Mouse (Mus musculus): ENCODE results near the gene Tspan11.

Tspan11 gene

DNA sequence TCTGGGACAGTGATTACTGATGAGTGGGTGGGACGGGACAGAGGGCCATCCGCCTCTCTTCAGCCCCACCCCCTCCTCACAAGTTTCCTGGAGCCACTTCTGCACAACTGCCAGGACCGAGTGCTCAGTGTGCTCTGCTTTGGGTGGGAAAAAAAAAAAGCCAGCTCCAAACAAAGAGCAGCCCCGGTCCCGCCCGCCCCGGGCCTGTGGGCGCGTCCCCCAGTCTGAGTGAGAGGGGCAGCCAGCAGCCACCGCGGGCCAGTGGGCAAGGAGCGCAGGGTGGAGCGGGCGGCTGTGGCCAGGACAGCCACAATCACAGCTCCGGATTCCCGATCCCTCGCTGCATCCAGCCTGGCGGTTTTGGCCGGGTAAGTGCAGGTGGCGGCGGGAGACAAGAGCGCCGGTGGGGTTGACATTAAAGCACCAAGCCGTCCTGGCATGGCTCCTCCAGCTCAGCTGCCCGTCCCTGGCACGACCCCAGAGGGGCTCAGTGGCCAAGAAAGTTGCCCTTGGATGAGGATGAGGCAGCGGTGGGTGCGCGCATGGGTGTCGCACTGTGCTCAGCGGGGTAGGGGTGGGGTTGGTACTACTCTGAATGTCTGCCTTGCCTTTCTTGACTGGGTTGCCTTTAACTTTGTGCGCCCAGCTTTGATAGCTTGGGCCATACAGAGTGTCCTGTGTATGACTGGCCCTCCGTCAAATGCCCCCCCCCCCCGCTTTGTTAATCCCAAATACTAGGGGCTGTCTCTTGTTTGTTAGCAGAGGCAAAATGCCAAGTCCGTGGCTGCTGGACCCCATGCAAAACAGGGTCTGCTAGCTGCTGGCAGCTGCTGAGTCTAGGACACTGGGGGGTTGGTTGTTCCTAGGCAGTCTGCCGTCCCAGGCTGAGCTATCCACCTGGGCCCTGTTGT is at the start of gene Tspan11:
TSS of gene Tspan11 (plus strand) at position 79 of the 911 bp plus-strand sequence.
- DNase-seq (ENCODE audit: low spot score in 2 of 2) = no peak

- DNase-seq (ENCODE audit: low spot score in 2 of 2) = no peak
These were observed 49.5 kb upstream of the Tspan11 start for GRCm38 (mm10) chr6:127837910-127838309.

- no peak for DNase-seq (ENCODE audit: low spot score in 2 of 2)
These were observed 47.9 kb upstream of the Tspan11 start for GRCm38 (mm10) chr6:127839538-127839937.

GRCm38 (mm10) chr6:127840171-127840570 is 47.2 kb upstream of the Tspan11 start:
- DNase-seq (ENCODE audit: low spot score in 2 of 2) = no peak

GRCm38 (mm10) chr6:127841326-127841725 is 46.1 kb upstream of the Tspan11 start:
- no peak for DNase-seq (ENCODE audit: low spot score in 2 of 2)

GRCm38 (mm10) chr6:127846521-127846920 is 40.9 kb upstream of the Tspan11 start:
- DNase-seq (ENCODE audit: low spot score in 2 of 2) = peak in 1 of 2 experiments; percentile 2

GRCm38 (mm10) chr6:127849496-127849895 is 37.9 kb upstream of the Tspan11 start:
- DNase-seq (ENCODE audit: low spot score in 2 of 2) = no peak

DNA sequence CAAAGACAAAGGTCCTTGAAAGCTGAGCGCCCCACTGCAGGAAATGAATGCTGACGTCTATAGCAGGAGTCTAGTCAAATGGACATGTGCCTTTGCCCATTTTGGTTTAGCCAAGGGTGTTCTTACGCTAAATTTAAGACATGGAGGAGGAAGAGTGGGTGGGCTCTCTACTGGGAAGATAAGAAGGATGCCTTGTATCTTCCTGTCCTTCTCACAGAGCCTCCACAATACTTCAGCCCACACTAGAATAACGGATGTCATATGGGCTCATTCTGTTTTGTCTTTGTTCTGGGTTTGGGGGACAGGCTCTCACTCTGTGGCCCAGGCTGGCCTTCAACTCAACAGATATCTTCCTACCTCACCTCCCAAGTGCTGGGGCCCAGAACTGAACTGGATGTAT is 35.8 kb upstream of the Tspan11 start:
- DNase-seq (ENCODE audit: low spot score in 2 of 2) = no peak

DNA sequence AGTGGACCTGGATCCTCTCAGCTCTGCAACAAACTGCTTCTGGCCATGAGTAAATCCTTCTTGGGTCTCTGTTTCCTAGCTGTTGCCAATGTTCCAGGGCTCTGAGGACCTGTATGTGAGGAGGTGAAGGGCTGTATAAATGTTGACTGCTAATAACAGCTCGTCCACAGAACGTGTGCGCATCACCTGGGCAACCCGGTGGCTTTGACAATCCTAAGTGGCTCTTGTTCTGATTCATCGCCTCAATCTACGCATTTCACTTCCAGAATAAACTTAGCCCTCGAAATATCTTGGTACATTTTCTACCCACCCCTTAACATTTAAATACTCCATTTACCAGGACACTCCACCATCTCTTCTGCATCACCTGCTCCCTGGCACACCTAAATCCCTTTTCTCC is 34.1 kb upstream of the Tspan11 start:
- no peak for DNase-seq (ENCODE audit: low spot score in 2 of 2)

GRCm38 (mm10) chr6:127853771-127854687 is 33.4 kb upstream of the Tspan11 start:
- DNase-seq (ENCODE audit: low spot score in 2 of 2) = no peak

DNA sequence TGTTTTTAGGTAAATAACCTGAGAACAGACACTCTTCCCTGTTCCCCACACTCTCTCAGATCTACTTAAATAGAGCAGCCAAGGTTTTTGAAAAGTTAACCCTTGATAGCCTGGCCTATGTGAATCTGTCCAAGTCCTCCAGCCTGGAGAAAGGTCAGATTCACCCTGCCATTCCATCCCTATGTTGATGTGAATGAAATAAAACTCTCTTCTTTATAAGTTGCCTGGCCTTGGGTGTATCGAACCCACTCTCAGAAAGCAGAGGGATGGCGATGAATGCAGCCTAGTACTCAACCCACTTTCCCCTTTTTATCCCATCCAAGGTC is 32.7 kb upstream of the Tspan11 start:
- no peak for DNase-seq (ENCODE audit: low spot score in 2 of 2)

- no peak for DNase-seq (ENCODE audit: low spot score in 2 of 2)
These were observed 31.6 kb upstream of the Tspan11 start for GRCm38 (mm10) chr6:127855711-127856295.

DNA sequence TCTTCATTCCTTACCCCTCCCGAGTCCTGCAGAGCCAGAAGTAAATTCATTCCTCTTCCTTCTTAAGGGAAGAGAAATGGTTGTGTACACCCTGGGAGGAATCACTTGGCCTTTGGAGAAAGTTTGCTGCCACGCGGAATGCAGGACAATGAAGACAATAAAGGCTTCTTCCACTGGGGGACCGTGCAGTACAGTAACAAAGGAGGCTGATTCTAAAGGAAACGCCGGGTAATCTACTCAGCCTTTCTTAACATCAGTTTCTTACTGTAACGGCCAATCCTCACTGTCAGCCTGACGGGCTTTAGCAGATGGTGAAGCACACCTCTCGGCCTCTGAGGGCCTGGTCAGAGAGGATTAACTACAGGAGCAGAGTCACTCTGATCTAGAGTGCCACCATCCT is 25.4 kb upstream of the Tspan11 start:
- DNase-seq (ENCODE audit: low spot score in 2 of 2) = no peak

GRCm38 (mm10) chr6:127865391-127865790 is 22.0 kb upstream of the Tspan11 start:
- no peak for DNase-seq (ENCODE audit: low spot score in 2 of 2)

DNA sequence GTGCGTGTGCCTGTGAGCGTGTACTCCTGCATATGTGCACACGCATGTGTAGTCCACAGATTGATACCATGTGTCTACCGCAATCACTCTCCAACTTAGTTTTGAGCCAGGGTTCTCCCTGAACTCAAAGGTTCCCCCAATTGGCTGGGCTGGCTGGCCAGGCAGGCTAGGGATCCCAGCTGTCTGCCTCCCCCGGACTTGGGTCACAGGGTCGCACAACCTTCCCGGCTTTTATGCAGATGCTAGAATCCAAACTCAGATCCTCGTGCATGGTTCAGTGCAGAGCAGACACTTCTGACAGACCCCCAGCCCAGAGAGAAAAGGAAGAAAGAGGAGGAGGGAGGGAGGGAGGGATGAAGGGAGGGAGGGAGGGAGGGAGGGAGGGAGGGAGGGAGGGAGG is 18.8 kb upstream of the Tspan11 start:
- no peak for DNase-seq (ENCODE audit: low spot score in 2 of 2)

- no peak for DNase-seq (ENCODE audit: low spot score in 2 of 2)
These were observed 18.3 kb upstream of the Tspan11 start for GRCm38 (mm10) chr6:127869121-127869520.

- DNase-seq (ENCODE audit: low spot score in 2 of 2) = peak in 1 of 2 experiments; percentile 14
These were observed 16.8 kb upstream of the Tspan11 start for GRCm38 (mm10) chr6:127870345-127871324.

GRCm38 (mm10) chr6:127871436-127871835 is 16.0 kb upstream of the Tspan11 start:
- no peak for DNase-seq (ENCODE audit: low spot score in 2 of 2)

DNA sequence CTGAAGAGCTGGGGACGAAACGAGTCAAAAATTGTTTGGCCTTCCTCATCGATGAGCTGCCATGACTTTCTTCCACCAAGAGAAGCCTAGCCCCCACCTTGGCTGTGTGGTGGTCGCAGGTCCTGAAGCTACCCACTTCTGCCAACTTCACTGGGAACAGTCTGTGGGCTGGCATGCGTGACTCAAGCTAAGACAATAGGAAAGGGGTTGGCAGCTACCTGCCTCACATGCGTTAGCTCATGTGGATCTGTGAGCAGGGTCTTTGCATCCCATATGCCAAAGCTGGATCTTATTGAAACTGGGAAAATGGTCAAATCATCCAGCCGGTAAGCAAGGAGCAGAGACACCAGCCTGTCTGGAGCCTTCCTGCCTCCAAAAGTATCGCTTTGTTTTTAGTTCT is 14.8 kb upstream of the Tspan11 start:
- no peak for DNase-seq (ENCODE audit: low spot score in 2 of 2)

- no peak for DNase-seq (ENCODE audit: low spot score in 2 of 2)
These were observed 11.5 kb upstream of the Tspan11 start for GRCm38 (mm10) chr6:127875883-127876282.

- DNase-seq (ENCODE audit: low spot score in 2 of 2) = no peak
These were observed 11.0 kb upstream of the Tspan11 start for GRCm38 (mm10) chr6:127876436-127876835.

Data from urinary bladder, postnatal 36 days (tissue).